Mouse (Mus musculus): Measurements from ENCODE around the gene Zyx. TPM values are rescaled to one million over a fixed set of nuclear protein-coding genes. Genes with fewer than 3 reads are reported as not detected.

The Zyx gene
- polyA plus RNA-seq, 1 experiment from 2014 or later = 60.2 TPM

GRCm38 (mm10) chr6:42326509-42326908, 22.9 kb upstream of the Zyx start:
- DNase-seq (ENCODE audit: low spot score, missing footprints) (no peak), ATAC-seq (ENCODE audit: low FRiP score) (no peak)
- no peak overlapping the region for H3K4me2 ChIP-seq
- H3K27me3 ChIP-seq (ENCODE audit: control insufficient read depth, insufficient read depth, low read length) = peaks cover 10% of the 10 kb centered on the region; the same call in 1 of the 2 replicates
- H3K27ac ChIP-seq (ENCODE audit: low read depth, low read length) = no peak overlapping the region
- no peak overlapping the region for H3K9ac ChIP-seq (ENCODE audit: low read length)
- H3K4me1 ChIP-seq (ENCODE audit: control insufficient read depth, insufficient read depth, low read length) = peaks cover 5% of the 10 kb centered on the region; the same call in 1 of the 2 replicates
- 89% methylated on average over 3 of the region's 3 CpGs for WGBS
- H3K36me3 ChIP-seq (ENCODE audit: control insufficient read depth, insufficient read depth, low read length) = no peaks in the 10 kb centered on the region
- no peaks in the 10 kb centered on the region for H3K9me3 ChIP-seq (ENCODE audit: control insufficient read depth, low read length)
- no peak overlapping the region for H3K4me3 ChIP-seq (ENCODE audit: low read depth, low read length)

GRCm38 (mm10) chr6:42328757-42329156, 20.7 kb upstream of the Zyx start:
- WGBS = 89% methylated on average over 3 of the region's 3 CpGs
- Histone ChIP-seq H3K9me3 (ENCODE audit: control insufficient read depth, low read length) (no peaks in the 10 kb centered on the region), H3K27me3 (ENCODE audit: control insufficient read depth, insufficient read depth, low read length) (peaks cover 7% of the 10 kb centered on the region; the same call in 1 of the 2 replicates), H3K4me2 (no peak overlapping the region), H3K4me3 (ENCODE audit: low read depth, low read length) (no peak overlapping the region), H3K27ac (ENCODE audit: low read depth, low read length) (no peak overlapping the region), H3K4me1 (ENCODE audit: control insufficient read depth, insufficient read depth, low read length) (peaks cover 5% of the 10 kb centered on the region; the same call in 1 of the 2 replicates), H3K9ac (ENCODE audit: low read length) (no peak overlapping the region), H3K36me3 (ENCODE audit: control insufficient read depth, insufficient read depth, low read length) (no peaks in the 10 kb centered on the region)
- ATAC-seq (ENCODE audit: low FRiP score) (no peak), DNase-seq (ENCODE audit: low spot score, missing footprints) (no peak)

- Histone ChIP-seq H3K4me1 (ENCODE audit: control insufficient read depth, insufficient read depth, low read length) (peaks cover 2% of the 10 kb centered on the region; the same call in 1 of the 2 replicates), H3K9ac (ENCODE audit: low read length) (no peak overlapping the region), H3K36me3 (ENCODE audit: control insufficient read depth, insufficient read depth, low read length) (no peaks in the 10 kb centered on the region), H3K9me3 (ENCODE audit: control insufficient read depth, low read length) (no peaks in the 10 kb centered on the region), H3K27ac (ENCODE audit: low read depth, low read length) (no peak overlapping the region), H3K27me3 (ENCODE audit: control insufficient read depth, insufficient read depth, low read length) (peaks cover 7% of the 10 kb centered on the region; the same call in 1 of the 2 replicates), H3K4me3 (ENCODE audit: low read depth, low read length) (no peak overlapping the region), H3K4me2 (no peak overlapping the region)
- WGBS = 83% methylated on average over 3 of the region's 3 CpGs
- ATAC-seq (ENCODE audit: low FRiP score) = no peak
- no peak for DNase-seq (ENCODE audit: low spot score, missing footprints)
Observed at GRCm38 (mm10) chr6:42330216-42330615, 19.2 kb upstream of the Zyx start.

- 94% methylated on average over 3 of the region's 3 CpGs for WGBS
- DNase-seq (ENCODE audit: low spot score, missing footprints) (no peak), ATAC-seq (ENCODE audit: low FRiP score) (no peak)
- Histone ChIP-seq H3K27me3 (ENCODE audit: control insufficient read depth, insufficient read depth, low read length) (peaks cover 7% of the 10 kb centered on the region; the same call in 1 of the 2 replicates), H3K9ac (ENCODE audit: low read length) (no peak overlapping the region), H3K4me3 (ENCODE audit: low read depth, low read length) (no peak overlapping the region), H3K4me2 (no peak overlapping the region), H3K27ac (ENCODE audit: low read depth, low read length) (no peak overlapping the region), H3K36me3 (ENCODE audit: control insufficient read depth, insufficient read depth, low read length) (no peaks in the 10 kb centered on the region), H3K9me3 (ENCODE audit: control insufficient read depth, low read length) (no peaks in the 10 kb centered on the region), H3K4me1 (ENCODE audit: control insufficient read depth, insufficient read depth, low read length) (peaks cover 2% of the 10 kb centered on the region; the same call in 1 of the 2 replicates)
Observed at GRCm38 (mm10) chr6:42330946-42331345, 18.5 kb upstream of the Zyx start.

- no peaks in the 10 kb centered on the region for H3K36me3 ChIP-seq (ENCODE audit: control insufficient read depth, insufficient read depth, low read length)
- WGBS = 90% methylated on average over 2 of the region's 2 CpGs
- H3K4me1 ChIP-seq (ENCODE audit: control insufficient read depth, insufficient read depth, low read length) = no peaks in the 10 kb centered on the region
- no peak for ATAC-seq (ENCODE audit: low FRiP score)
- no peak overlapping the region for H3K4me2 ChIP-seq
- no peaks in the 10 kb centered on the region for H3K27me3 ChIP-seq (ENCODE audit: control insufficient read depth, insufficient read depth, low read length)
- no peak overlapping the region for H3K27ac ChIP-seq (ENCODE audit: low read depth, low read length)
- H3K9ac ChIP-seq (ENCODE audit: low read length) = no peak overlapping the region
- peak; percentile 14 for DNase-seq (ENCODE audit: low spot score, missing footprints)
- H3K9me3 ChIP-seq (ENCODE audit: control insufficient read depth, low read length) = no peaks in the 10 kb centered on the region
- no peak overlapping the region for H3K4me3 ChIP-seq (ENCODE audit: low read depth, low read length)
Observed at GRCm38 (mm10) chr6:42339189-42339588, 10.2 kb upstream of the Zyx start.

GRCm38 (mm10) chr6:42339981-42340380, 9.4 kb upstream of the Zyx start:
- WGBS = 77% methylated on average over 5 of the region's 5 CpGs
- DNase-seq (ENCODE audit: low spot score, missing footprints) (peak; percentile 19), ATAC-seq (ENCODE audit: low FRiP score) (no peak)

GRCm38 (mm10) chr6:42342171-42342570, 7.3 kb upstream of the Zyx start:
- Histone ChIP-seq H3K27ac (ENCODE audit: low read depth, low read length) (no peak overlapping the region), H3K36me3 (ENCODE audit: control insufficient read depth, insufficient read depth, low read length) (no peaks in the 10 kb centered on the region), H3K9ac (ENCODE audit: low read length) (no peak overlapping the region), H3K27me3 (ENCODE audit: control insufficient read depth, insufficient read depth, low read length) (no peaks in the 10 kb centered on the region), H3K4me2 (no peak overlapping the region), H3K4me3 (ENCODE audit: low read depth, low read length) (no peak overlapping the region), H3K4me1 (ENCODE audit: control insufficient read depth, insufficient read depth, low read length) (no peaks in the 10 kb centered on the region), H3K9me3 (ENCODE audit: control insufficient read depth, low read length) (no peaks in the 10 kb centered on the region)
- peak; percentile 57 for DNase-seq (ENCODE audit: low spot score, missing footprints)
- WGBS = 77% methylated on average over 1 of the region's 1 CpGs
- no peak for ATAC-seq (ENCODE audit: low FRiP score)

More at GRCm38 (mm10) chr6:42339981-42340380, 9.4 kb upstream of the Zyx start:
- no peak overlapping the region for H3K9ac ChIP-seq (ENCODE audit: low read length)
- no peak overlapping the region for H3K4me3 ChIP-seq (ENCODE audit: low read depth, low read length)
- H3K27ac ChIP-seq (ENCODE audit: low read depth, low read length) = no peak overlapping the region
- H3K9me3 ChIP-seq (ENCODE audit: control insufficient read depth, low read length) = no peaks in the 10 kb centered on the region
- H3K27me3 ChIP-seq (ENCODE audit: control insufficient read depth, insufficient read depth, low read length) = no peaks in the 10 kb centered on the region
- no peak overlapping the region for H3K4me2 ChIP-seq
- no peaks in the 10 kb centered on the region for H3K4me1 ChIP-seq (ENCODE audit: control insufficient read depth, insufficient read depth, low read length)
- no peaks in the 10 kb centered on the region for H3K36me3 ChIP-seq (ENCODE audit: control insufficient read depth, insufficient read depth, low read length)

- no peak overlapping the region for H3K4me3 ChIP-seq (ENCODE audit: low read depth, low read length)
- H3K9me3 ChIP-seq (ENCODE audit: control insufficient read depth, low read length) = no peaks in the 10 kb centered on the region
- DNase-seq (ENCODE audit: low spot score, missing footprints) = peak; percentile 39
- no peaks in the 10 kb centered on the region for H3K36me3 ChIP-seq (ENCODE audit: control insufficient read depth, insufficient read depth, low read length)
- no peak for ATAC-seq (ENCODE audit: low FRiP score)
- H3K9ac ChIP-seq (ENCODE audit: low read length) = no peak overlapping the region
- no peaks in the 10 kb centered on the region for H3K27me3 ChIP-seq (ENCODE audit: control insufficient read depth, insufficient read depth, low read length)
- 89% methylated on average over 9 of the region's 9 CpGs for WGBS
- no peak overlapping the region for H3K27ac ChIP-seq (ENCODE audit: low read depth, low read length)
- H3K4me1 ChIP-seq (ENCODE audit: control insufficient read depth, insufficient read depth, low read length) = no peaks in the 10 kb centered on the region
- no peak overlapping the region for H3K4me2 ChIP-seq
Observed at GRCm38 (mm10) chr6:42343361-42344120, 5.9 kb upstream of the Zyx start.

GRCm38 (mm10) chr6:42344255-42344654, 5.2 kb upstream of the Zyx start:
- Histone ChIP-seq H3K4me2 (no peak overlapping the region), H3K36me3 (ENCODE audit: control insufficient read depth, insufficient read depth, low read length) (no peaks in the 10 kb centered on the region), H3K4me3 (ENCODE audit: low read depth, low read length) (no peak overlapping the region), H3K27me3 (ENCODE audit: control insufficient read depth, insufficient read depth, low read length) (no peaks in the 10 kb centered on the region), H3K4me1 (ENCODE audit: control insufficient read depth, insufficient read depth, low read length) (no peaks in the 10 kb centered on the region), H3K9me3 (ENCODE audit: control insufficient read depth, low read length) (no peaks in the 10 kb centered on the region), H3K9ac (ENCODE audit: low read length) (no peak overlapping the region), H3K27ac (ENCODE audit: low read depth, low read length) (no peak overlapping the region)
- WGBS = 89% methylated on average over 1 of the region's 1 CpGs
- ATAC-seq (ENCODE audit: low FRiP score) (no peak), DNase-seq (ENCODE audit: low spot score, missing footprints) (peak; percentile 31)
